Mouse (Mus musculus) T-cell, adult 66 days (primary cell): Measurements from ENCODE around the gene Akap6. TPM values are rescaled to one million over a fixed set of nuclear protein-coding genes. Genes with fewer than 3 reads are reported as not detected.

Experiments
- total RNA-seq, 2 experiments: library from RNA; stranded (reverse); gene quantifications; 3 replicates in 1 of 2; 4 replicates in 1 of 2; pipeline ENCODE4 v1.2.4; 2023

The Akap6 gene
- not detected for total RNA-seq

DNA sequence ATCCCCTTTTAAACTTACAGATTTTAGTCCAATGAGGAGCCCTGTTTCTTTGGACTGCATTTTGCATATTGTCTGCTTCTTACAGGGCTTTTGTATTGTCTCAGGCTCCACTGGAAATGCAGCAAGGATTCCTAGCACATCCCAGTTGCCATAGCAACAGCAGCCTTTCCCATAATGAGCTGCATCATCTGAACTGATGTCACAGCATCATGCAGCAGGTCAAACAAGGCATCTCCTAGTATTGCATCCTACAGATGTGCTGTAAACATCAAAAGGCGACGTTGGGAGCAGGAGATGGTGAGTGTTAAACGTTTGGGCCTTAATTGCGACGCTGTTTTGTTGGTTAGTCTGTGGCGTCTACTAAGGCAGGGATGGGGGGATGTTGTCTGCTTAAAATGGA is at the start of gene Akap6:
Akap6 (plus strand) TSS at position 238 of the 400 bp plus-strand sequence.

Other genes starting within 250 kb of the Akap6 start
- gene Arhgap5, start 195.4 kb upstream of the Akap6 start, total RNA-seq: 10 to 100 TPM; 25.8 to 29.0 TPM